Mouse (Mus musculus) lung, postnatal 4 days (tissue): Measurements from ENCODE around the gene Olfr1140.

Experiments
- DNase-seq, 2 experiments: peaks; one replicate each; pipeline ENCODE4 v3.0.0; 2021

Gene Olfr1140

GRCm38 (mm10) chr2:87743452-87743851, at the start of gene Olfr1140:
Gene Olfr1140, plus strand, starts transcription at chr2:87743752.
- DNase-seq, result no peak

- DNase-seq, result no peak
Observed at GRCm38 (mm10) chr2:87693847-87694246, 49.7 kb upstream of the Olfr1140 start, which contains the start of gene Olfr1136. Gene Olfr1136, minus strand, starts transcription at chr2:87693947.

- no peak for DNase-seq
Observed at GRCm38 (mm10) chr2:87713079-87713478, 30.5 kb upstream of the Olfr1140 start, which contains the start of gene Olfr1137. Gene Olfr1137, minus strand, starts transcription at chr2:87713179.

GRCm38 (mm10) chr2:87739878-87740277, 3.7 kb upstream of the Olfr1140 start, which contains the start of gene Olfr1138:
Gene Olfr1138, minus strand, starts transcription at chr2:87739978.
- no peak for DNase-seq

GRCm38 (mm10) chr2:87753891-87754290, 10.3 kb downstream of the Olfr1140 start, which contains the start of gene Olfr1141:
Gene Olfr1141, minus strand, starts transcription at chr2:87753991.
- no peak for DNase-seq

GRCm38 (mm10) chr2:87776143-87776542, 32.6 kb downstream of the Olfr1140 start:
- DNase-seq, result no peak

- DNase-seq, result no peak
Observed at GRCm38 (mm10) chr2:87779183-87779582, 35.6 kb downstream of the Olfr1140 start, which contains the start of gene Olfr152. Gene Olfr152, plus strand, starts transcription at chr2:87779483.
